Mouse (Mus musculus) forelimb bud, embryonic 11.5 days (tissue): Measurements from ENCODE around the gene Wdcp.

Experiments
- DNase-seq: peaks from one replicate; pipeline ENCODE4 v3.0.0-alpha.2; 2012; ENCODE audit warnings: low read depth, low spot score

Wdcp gene

DNA sequence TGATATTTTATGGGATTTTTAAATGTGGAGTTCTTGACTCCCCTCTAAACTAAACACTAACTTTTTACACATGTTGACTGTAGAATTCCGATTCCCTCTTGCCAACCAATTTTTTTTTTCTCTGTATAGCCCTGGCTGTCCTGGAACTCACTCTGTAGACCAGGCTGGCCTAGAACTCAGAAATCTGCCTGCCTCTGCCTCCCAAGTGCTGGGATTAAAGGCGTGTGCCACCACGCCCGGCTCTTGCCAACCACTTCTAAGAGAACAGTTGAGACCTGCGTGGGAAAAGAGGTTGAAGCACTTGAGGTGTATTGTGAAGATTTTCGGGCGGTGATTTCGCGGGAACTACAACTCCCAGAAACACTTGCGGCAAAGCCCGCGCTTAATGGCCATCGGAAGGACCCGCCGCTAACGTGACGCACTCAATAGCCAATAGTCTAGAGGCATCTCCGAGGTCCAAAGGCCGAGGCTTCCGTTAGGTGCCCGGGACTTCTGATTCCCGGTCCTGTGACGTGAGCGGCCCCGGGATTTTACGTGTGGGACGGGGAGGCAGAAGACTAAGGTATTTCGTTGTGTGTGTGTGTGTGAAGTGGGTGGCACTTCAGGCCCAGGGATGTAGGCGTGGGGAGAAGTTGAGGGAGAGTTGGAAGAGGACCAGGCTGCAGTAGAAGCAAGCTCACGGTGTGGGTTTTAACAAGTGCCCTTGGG lies at the start of gene Wdcp:
Gene Wdcp (plus strand): TSS at position 414 of the 708 bp plus-strand sequence.
- peak; percentile 92 for DNase-seq

DNA sequence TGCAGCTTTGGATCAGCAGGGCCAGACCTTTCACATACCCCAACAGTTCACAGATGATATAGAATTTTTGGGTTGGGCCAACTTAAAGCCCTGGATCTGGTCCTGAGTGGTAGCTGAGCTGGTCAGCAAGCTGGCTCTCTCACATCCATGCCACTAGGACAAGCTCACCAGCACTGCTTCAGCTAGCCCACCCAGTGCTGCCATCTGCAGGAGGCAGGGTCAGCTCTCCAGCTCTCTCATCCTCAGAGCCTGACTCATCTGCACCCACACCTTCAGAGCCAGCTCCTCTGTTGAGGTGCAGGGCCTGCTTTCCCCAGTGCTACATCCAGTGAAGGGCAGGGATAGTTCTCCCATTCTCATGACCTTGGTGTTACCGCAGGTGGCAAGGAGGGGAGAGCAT lies 49.4 kb upstream of the Wdcp start:
- DNase-seq: no peak

DNA sequence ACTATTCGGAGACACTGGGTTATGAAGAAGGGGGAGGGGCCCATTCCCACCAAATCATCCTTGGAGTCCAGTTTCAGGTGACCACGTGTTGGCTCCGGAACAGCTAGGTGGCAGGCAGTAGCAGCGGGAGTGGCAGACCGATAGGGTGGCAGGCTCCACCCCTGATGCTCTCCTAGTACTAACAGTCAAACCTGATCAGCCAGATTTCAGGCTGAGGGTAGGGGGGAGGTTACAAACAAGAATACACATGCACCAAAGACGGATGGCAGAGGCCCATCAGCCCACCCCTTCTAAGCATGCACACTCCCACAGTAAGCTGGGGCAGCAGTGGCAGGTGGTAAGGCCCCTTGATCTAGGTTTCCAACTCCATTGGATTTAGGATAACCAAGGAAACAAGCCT lies 45.6 kb upstream of the Wdcp start:
- DNase-seq: peak; percentile 10

DNA sequence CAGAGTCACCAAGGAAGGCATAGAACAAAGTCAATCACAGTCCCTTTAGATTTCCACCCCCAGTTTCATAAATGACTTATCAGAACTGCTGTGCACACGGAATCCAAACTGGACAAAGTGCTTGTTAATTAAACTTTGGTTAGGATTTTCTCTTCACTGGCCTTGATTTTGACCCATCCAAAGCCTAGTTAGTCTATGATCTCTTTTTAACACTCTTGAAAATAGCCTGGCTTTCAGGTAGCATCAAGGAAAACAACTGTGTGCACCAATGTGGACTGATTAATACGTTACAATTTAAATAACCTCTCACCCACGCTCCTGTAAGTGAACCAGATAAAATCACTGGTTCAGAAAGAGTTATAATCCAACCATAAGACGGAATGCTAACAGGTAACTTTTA lies 32.1 kb upstream of the Wdcp start:
- DNase-seq: no peak

DNA sequence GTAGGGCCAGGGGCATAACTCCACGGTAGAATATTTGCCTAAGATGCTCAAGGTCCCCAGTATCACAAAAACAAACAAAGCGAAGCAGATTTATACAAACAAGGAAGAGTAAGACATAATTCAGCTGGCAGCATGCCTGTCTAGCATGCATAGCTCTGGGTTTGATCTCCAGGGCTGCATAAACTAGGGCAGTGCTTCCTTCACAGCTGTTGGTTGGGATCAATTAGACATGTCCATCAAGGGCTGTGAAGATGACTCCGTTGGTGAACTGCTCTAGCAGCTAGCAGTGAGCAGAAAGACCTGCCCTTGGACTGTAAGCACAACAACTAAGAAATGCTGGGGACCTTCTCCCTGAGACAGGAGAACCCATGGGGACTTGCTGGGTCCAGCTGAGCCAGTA lies 31.4 kb upstream of the Wdcp start:
- no peak for DNase-seq

DNA sequence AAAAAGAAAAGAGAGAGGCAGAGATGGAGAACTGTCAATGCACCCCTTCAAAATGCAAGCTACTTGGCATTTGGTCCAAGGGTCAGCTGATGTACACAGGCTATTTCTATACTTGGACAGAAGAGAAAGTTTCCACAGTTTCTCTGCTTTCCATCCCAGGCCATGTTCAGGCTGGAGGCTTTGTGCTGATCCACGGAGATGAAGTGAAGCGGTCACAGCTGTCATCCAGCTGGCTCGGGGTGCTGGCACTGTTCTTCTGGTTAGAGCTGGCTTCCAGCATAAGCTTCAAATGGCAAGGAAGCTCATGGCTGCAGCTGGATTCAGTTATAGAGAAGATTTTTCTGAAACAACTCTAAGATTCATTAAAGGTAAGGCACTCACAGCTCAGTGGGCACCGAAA lies 29.5 kb upstream of the Wdcp start:
- DNase-seq: no peak

DNA sequence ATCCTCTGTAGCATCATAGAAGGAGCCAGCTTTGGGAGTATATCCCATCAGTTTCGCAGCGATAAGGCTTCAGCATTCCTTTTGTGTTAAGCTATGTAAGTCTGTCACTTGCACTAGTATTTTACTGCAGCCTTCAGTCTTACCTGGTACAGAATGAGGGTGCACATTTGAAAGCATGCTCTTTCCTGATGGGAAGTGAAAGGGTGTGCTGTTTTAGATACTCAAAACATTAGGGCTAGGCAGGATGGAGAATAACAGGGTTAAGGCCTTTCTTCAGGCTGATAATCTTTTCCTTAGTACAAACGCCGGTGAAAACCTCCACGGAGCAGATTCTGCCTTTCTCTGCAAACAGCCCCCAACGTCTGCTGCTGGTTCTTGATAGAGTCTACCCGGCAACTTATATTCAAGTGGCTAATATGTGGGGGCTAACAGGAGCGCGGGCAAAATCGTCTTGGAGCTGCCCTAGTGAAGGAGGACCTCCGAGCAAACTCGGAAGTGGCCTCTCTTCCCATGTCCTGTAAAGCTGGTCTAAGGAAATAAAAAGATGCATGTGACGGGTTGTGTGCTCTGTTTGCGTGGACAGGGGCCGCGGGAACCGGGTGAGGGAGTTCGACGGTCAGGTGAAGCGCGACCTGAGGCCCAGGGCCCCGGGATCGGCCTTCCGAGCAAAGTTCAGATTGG lies 26.3 kb upstream of the Wdcp start:
- peak; percentile 3 for DNase-seq

DNA sequence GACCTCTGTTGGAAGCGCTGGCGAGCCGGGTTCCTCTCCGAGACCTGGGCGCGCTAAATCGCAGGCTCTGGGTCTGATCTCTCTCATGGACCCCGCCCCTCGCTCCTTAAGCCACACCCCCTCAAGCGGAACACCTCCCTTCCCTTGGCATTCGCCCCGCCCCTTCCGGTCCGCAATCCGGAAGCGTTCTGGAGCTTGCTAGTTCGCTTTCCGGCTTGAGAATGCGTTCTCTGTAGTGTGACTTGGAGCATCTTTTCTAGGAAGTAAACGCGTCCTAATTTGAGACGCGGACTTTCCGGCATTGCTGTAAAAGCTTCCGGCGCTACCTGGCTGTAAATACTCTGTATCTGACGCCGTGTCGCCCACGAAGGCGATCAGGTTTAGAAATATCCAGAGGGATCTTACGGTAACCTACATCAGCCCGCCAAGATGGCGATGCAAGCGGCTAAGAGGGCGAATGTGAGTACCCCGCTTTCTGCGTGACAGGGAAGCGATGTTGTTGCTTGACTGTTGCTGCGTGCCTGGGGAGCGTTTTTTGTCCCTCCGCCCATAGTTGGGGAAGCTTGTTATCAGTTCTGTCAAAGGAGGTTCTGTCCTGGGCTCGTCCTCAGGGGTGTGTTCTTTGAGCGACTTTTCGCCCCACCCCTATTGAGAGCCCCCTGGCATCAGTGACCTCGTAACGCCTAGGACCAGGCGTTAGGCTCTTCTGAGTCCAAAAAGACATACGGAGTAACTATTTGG lies 25.6 kb upstream of the Wdcp start, which contains the start of gene Sf3b6:
Gene Sf3b6 (plus strand): TSS at position 184 of the 741 bp plus-strand sequence.
- peak; percentile 96 for DNase-seq

DNA sequence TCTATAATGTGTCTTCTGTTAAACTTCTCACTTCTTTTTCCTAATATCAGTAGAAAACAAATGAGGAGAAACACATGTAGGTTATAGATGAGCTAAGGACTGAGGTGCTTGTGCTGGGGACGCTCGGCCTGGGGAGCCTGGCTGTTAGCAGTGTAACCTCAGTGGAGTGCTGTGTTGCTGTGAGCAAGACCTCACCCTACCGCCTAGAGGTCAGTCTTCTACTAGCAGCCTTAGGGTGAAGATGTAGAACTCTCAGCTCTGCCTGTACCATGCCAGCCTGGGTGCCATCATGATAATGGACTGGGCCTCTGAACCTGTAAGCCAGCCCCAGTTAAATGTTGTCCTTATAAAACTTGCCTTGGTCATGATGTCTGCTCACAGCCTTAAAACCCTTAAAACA lies 15.8 kb upstream of the Wdcp start:
- DNase-seq: no peak

DNA sequence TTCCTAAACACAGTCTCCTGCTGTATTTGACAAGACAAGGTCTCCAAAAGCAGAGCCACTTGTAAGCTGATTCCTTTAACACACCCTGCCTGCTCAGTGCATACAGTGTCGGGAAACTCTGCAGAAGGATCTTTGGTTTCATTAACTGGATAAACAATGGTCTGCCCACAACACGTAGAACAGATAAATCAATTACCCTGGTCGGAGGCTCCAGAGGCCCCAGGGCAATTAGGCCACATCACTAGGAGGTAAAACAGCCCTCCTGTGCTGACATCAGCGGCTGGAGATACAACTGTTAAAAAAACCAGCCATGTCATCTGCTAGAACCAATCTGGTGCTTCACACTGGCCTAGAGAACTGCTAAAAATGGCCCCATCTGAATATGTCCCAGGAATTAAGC lies 6.1 kb upstream of the Wdcp start:
- DNase-seq: no peak

DNA sequence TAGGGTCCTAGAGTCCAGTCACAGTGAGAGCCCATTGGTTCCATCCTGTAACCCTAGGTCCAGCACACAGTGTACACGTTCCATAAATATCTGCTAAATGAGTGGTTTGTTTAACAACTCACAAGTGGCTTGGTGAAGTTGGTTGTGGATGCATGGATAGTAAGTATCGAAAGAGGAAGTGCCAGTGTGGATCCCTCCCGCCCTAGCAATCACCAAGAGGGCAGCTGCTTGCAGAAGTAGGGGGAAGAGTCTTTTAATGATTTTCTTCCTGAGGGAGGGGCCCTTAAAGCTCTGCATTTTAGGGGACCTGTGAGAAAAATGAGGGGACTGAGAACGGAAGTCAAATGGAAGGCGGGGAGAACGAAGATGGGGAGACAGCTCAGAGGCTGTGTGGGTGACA lies 3.1 kb upstream of the Wdcp start:
- DNase-seq: no peak

DNA sequence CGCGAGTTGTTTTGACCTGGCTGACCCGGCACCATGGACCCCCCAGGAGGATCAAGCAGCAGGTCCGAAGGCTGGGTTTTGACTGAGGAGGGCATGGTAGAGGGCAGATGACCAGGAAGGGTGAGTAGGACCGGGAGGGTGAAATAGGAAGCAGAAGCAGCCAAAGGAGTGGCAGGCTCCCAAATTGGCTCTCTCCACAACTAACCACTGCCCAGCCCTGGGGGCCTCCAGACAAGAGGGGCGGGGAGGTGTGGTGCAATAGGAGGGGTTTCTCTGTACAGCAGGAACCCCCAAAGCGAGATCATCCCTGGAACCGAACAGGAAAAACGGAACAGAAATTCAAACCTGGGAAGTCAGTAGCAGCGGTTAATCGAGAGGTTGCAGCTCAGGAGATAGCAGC lies 2.4 kb upstream of the Wdcp start:
- no peak for DNase-seq

DNA sequence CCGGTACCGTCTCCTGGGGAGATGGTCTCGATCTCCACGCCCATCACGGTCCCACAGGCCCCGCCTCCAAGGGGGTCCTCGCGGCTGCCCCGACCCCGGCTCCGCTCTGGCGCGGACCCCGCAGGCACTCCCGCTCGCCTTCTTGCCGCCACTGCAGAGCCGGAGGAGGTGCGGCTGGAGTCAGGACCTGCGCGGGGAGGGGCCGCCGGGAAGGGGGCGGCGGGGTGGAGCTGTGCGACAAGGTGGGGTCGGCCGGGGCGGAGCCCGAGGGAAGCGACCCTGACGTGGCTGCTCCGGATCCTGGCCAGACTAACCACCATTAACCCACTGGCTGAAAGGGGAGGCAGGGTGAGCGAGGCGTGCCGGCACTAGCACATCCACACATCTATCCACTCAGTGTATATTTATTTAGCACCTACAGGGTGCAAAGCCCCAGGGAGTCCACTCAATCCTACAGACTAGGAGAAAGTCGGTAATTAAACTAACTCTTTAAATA lies 1.7 kb upstream of the Wdcp start, which contains the start of gene Fkbp1b:
Gene Fkbp1b (minus strand): TSS at position 200 of the 496 bp plus-strand sequence.
- DNase-seq: peak; percentile 68

DNA sequence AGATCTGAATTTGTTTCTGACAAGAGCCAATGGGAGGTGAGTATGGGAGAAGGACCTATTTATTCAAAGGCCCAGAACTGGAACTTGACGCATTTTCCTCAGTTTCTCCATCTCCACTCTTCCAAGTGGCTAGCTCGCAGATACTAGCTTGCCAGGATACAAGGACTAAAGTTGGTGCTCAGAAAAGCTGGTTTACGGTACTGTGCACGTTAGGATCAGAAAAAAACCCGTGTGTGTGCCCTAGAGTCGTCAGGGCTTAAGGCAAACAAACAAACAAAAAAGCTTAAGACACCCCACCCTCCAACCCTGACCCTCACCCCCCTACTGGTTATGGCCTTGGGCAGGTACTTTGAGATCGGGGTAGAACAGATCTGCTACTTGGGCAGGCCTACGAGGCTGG lies 647 bp upstream of the Wdcp start:
- DNase-seq: no peak

DNA sequence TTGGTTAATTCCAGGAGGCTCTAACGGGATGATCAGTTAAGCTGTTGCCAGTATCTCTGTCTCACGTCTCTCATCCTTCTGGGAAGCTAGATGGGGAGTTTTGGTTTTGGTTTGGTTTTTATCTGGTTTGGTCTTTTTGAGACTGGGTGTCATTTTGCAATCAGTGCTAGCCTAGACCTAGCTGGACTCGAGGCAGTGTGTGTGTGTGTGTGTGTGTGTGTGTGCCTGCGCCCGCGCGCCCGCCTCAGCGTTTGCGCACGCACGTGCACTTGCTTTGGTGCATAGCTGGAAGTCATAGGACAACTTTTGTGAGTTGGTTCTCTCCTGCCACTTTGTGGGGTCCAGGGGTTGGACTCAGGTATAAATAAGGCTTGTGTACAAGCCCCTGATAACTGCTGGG lies 638 bp downstream of the Wdcp start:
- peak; percentile 35 for DNase-seq

DNA sequence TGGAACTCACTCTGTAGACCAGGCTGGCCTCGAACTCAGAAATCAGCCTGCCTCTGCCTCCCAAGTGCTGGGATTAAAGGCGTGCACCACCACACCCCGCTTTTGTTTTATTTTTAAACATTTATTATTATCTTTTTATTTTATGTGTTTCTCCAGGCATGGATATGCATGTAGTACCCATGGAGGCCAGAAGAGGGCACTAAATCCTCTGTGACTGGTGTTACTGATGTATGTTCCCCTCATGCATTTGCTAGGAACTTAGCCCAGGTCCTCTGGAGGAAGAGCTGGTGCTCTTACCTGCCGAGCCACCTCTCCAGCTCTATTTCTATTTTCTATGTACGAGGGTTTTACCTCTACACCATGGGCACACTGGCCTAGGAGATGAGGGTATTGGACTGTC lies 13.1 kb downstream of the Wdcp start:
- DNase-seq: no peak

DNA sequence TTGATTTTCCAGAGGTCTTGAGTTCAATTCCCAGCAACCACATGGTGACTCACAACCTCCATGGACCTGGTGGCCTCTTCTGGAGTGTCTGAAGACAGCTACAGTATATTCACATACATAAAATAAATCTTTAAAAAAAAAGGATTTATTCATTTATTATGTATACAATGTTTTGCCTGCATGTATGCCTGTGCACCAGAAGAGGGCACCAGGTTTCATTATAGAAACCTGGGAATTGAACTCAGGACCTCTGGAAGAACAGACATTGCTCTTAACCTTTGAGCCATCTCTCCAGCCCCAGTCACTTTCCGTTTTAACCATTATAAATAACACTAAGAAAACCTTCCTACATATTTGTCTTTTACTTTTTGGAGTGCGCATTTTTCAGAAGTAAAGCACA lies 13.7 kb downstream of the Wdcp start:
- DNase-seq: no peak

DNA sequence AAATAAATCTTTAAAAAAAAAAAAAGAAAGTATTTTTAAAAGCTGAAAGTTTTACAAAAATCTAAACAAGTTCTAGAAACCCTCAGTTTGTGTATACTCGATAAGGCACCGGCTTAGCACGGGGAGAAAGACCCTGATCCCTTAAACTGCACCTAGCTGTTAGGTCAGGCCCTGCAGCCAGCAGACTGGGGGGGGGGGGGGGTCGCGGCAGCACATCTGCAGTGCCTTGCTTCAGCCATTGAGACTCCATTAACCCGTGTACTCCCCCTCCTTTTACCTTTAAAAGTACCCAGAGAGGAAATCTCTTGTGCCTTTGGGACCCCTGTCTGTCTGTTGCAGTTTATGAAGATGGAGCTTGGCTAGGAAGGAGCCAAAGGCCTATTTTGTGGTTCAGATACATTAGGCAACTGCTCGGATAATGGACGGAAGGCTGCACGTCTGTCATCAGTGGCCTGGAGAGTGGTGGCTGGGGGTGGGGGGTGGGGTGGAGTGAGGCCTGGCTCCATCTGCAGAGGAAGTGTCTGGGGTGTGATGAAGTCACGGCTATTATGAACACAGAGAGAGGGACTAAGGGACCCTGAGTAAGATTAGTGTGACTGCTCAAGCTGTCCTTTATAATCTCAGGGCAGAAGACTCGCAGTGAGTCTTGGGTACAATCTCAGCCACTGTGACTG lies 16.3 kb downstream of the Wdcp start:
- no peak for DNase-seq

DNA sequence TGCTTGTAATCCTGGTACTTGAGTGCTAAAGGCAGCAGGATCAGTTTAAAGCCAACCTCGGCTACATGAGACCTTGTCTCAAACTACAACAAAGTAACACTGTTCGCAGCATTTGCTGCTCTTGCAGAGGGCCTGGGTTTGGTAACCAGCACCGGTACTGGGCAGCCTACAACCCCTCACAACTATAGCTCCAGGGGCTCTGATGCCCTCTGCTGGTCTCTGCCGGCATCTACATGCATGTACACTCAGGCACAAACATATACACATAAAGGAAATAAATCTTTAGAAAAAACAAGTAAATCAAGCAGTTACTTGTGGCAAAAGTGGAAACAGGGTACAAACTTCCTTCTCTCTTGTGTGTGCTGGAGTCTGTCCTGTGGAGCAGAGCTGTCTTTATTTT lies 19.6 kb downstream of the Wdcp start:
- no peak for DNase-seq

DNA sequence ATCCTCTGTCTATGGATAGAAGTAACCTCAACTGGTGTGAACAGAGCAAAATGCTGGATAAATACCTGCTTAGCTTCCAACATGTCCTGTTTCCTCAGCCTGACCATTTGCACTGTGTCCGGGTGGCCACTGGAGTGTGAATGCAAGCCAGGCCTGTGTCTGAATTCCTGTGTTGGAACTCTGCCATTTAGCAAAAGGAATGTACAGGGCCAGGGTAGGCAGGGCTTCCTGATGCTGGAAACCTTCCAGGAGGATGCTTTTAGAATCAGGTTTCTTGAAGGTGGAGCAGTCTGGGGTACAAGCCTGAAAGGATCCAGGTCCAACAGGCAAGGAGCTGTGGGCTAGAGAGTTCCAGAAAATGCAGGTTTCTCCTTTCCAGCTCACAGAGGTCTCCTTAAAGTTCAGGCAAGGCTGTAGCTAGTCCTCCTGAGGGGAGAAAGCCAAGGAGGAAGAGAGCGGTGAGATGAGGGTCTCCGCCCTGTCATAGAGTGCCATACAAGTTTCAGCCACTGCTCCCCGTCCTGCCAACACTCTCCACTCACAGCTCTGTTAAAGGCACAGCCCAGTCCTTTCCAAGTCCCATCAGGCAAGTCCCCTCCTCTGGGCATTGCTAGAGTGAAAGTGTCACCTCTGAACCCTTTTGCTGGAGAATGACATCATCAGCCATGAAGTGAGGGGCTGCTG lies 20.7 kb downstream of the Wdcp start:
- DNase-seq: no peak

DNA sequence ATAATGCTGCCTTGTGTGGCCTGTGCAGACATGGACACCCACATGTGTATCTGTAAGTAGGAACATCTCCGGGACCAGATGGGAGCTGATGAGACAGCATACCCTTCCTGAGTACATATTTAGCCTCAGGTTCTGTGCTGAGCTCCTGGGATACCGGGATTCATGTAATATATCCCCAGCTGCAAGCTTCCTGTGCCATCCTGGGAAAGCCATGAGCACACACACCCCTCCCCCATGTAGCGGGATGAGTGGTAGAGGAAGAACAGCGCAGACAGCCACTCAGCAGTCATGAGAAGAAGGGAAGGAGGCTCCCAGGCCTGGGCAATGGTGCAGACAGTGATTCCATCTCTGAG lies 21.2 kb downstream of the Wdcp start:
- no peak for DNase-seq
